Mouse (Mus musculus) frontal cortex, adult (tissue): Measurements from ENCODE around the gene Card9.

Source experiments
- ATAC-seq: cut with Nextera tagmentation; 2 replicates; pipeline ENCODE4 v1.9.2; 2017; ENCODE audit warnings: mild to moderate bottlenecking, moderate library complexity, mixed read lengths; ENCODE audit not compliant: low TSS enrichment

Card9 gene

DNA sequence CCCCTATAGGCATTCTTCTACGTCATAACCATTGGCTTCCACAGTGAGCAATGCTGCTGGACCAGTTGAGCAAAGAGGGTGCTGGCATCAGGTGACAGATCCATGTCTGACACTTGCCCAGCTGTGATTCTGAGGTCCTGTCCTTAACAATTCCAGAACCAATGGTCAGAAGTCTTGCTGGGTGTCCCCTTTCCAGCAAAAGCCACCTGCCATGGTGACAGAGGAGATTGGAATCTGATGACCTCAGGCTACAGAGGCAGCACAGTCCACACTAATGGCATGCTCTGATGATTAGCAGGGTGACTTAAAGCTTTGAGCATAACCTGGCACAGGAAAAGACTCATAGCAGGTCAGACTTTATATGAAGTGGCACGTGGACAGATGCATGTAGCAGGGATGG lies 55.2 kb downstream of the Card9 start:
- ATAC-seq, result no peak

DNA sequence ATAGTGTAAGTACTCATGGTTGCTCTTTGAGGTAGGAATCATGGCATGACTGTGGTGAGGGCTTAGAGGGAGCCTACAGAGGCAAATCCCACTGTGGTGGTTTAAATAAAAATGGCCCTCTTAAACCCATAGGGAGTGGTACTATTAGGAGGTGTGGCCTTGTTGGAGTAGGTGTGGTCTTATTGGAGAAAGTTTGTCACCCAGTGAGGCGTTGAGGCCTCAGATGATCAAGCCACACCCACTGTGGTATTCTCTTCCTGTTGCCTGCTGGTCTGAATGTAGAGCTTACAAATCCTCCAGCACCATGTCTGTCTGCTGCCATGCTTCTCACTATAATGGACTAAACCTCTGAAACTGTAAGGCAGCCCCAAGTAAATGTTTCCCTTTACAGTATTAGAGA lies 56.0 kb downstream of the Card9 start:
- no peak for ATAC-seq
